Mouse (Mus musculus) bone marrow macrophage, adult 2 months (primary cell): ENCODE data around the gene Plaa.

ENCODE experiments used
- CTCF ChIP-seq: IDR thresholded peaks from 2 replicates; pipeline ENCODE4 v1.5.1; 2012; ENCODE audit warnings: low read depth, mild to moderate bottlenecking, low read length, moderate library complexity
- POLR2A ChIP-seq: IDR thresholded peaks from 2 replicates; pipeline ENCODE4 v1.6.1; 2012; ENCODE audit warnings: mild to moderate bottlenecking, low read depth, low read length, borderline replicate concordance

- TF ChIP-seq CTCF (no peak), POLR2A (no peak)
Observed at GRCm38 (mm10) chr4:94643141-94643540, 40.1 kb upstream of the Plaa start.
